Mouse (Mus musculus): Measurements from ENCODE around the gene Hipk1.

DNA sequence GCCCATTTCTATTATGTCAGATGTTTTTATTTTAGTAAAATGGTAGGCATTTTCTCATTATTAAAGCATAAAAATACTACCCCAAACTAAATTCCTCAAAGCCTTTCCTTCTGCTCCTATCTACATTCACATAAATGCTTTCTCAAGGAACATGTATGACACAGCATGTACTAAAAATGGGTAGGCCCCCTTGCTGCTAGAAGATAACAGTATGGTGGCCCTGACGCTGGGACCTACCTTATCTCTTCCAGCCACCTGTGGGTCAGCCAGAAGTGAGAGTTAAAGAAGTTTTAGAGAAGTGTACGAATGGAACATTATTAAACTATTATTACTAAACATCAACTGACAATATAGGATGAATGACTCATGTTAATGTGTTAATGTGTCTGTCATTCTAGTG lies 8.1 kb upstream of the Hipk1 start:
- no peak for TF ChIP-seq CTCF (IDR thresholded peaks at IDR 0.05; ENCODE audit: extremely low read depth, insufficient read length, insufficient replicate concordance, low read depth, low read length)
- TF ChIP-seq POLR2A (IDR thresholded peaks at IDR 0.05; ENCODE audit: low read depth, low read length) = no peak
